ENCODE assay signal across 9 mouse cellular contexts in genomic region chr5:73854774-73855371, GRCm38 (mm10).
A peak's percentile ranks its signal among the peaks of the same experiment; 100 is the strongest.
DNase-seq lines count a peak whose midpoint lies in the region; ATAC-seq and TF ChIP-seq lines count a peak whose summit lies in the region.
"Had no signal": no experiment of that assay in that cellular context is flagged by ENCODE, and none has a peak within 500 bp of the region (broad histone marks: within the 10 kb centered on the region; RNA-seq: fewer than 3 reads in every experiment).

No protein-coding gene starts in this region.

- intact Hi-C loops in heart, adult 2 months (cut with DNase I) = loop anchor here (1.0 to 10.0 kb wide), 8 partner anchors 93 to 1302 kb away; partner anchors contain the start of gene Usp46

- no peaks in the 10 kb centered on the region for H3K27me3 ChIP-seq in heart, adult 2 months (ENCODE audit: control insufficient read depth, insufficient read depth, low read length)
- H3K27me3 ChIP-seq in heart, embryonic 12.5 days (replicated peaks) = peaks cover 4% of the 10 kb centered on the region; the same call in 1 of the 2 replicates
- H3K27me3 ChIP-seq in kidney, embryonic 14.5 days (ENCODE audit: control insufficient read depth, insufficient read depth, low read length) = no peaks in the 10 kb centered on the region

- ATAC-seq in heart, embryonic 12.5 days (ENCODE audit: insufficient number of reproducible peaks, low FRiP score) = no peak
- ATAC-seq in kidney, embryonic 14.5 days (ENCODE audit: low FRiP score, low TSS enrichment) = no peak

- no peak overlapping the region for H3K9ac ChIP-seq in heart, adult 2 months (ENCODE audit: low read depth, low read length)
- no peak overlapping the region for H3K9ac ChIP-seq in heart, embryonic 12.5 days
- no peak overlapping the region for H3K9ac ChIP-seq in kidney, embryonic 14.5 days (ENCODE audit: low read depth, low read length)

- TF ChIP-seq EP300 in heart, adult 2 months (IDR thresholded peaks at IDR 0.05; ENCODE audit: insufficient read depth, low read depth, low read length) = no peak

- H3K4me3 ChIP-seq in heart, adult 2 months = no peak overlapping the region
- H3K4me3 ChIP-seq in heart, embryonic 12.5 days = no peak overlapping the region
- H3K4me3 ChIP-seq in kidney, embryonic 14.5 days (ENCODE audit: low read length) = no peak overlapping the region

- DNase-seq in heart, adult 2 months = peak; percentile 38 to 44
- peak; percentile 82 for DNase-seq in 3T3-L1 (ENCODE audit: low read depth, low spot score)
- peak; percentile 30 to 39 for DNase-seq in cerebellum, postnatal 10 days
- no peak for DNase-seq in frontal cortex, postnatal 14 days (ENCODE audit: low spot score in 2 of 2)
- no peak for DNase-seq in B cell, adult 2 months
- DNase-seq in spleen, postnatal 36 days (ENCODE audit: low spot score in 2 of 2) = no peak

- no peak for TF ChIP-seq CTCF in heart, adult 2 months (IDR thresholded peaks at IDR 0.05)

- no peaks in the 10 kb centered on the region for H3K36me3 ChIP-seq in heart, adult 2 months (ENCODE audit: control insufficient read depth, insufficient read depth, low read length)
- no peaks in the 10 kb centered on the region for H3K36me3 ChIP-seq in heart, embryonic 12.5 days
- no peaks in the 10 kb centered on the region for H3K36me3 ChIP-seq in kidney, embryonic 14.5 days (ENCODE audit: control insufficient read depth, insufficient read depth, low read length)

- 42% methylated on average over 18 of the region's 18 CpGs for WGBS in heart, adult 2 months
- 72% methylated on average over 18 of the region's 18 CpGs for WGBS in heart, embryonic 12.5 days
- 75% methylated on average over 18 of the region's 18 CpGs for WGBS in kidney, embryonic 14.5 days

- H3K9me3 ChIP-seq in heart, embryonic 12.5 days (replicated peaks) = no peaks in the 10 kb centered on the region; the same call in 1 of the 2 replicates
- no peaks in the 10 kb centered on the region for H3K9me3 ChIP-seq in kidney, embryonic 14.5 days (ENCODE audit: control insufficient read depth, low read length)

- no peak overlapping the region for H3K4me2 ChIP-seq in heart, embryonic 12.5 days
- H3K4me2 ChIP-seq in kidney, embryonic 14.5 days (replicated peaks; ENCODE audit: low read depth, low read length) = no peak overlapping the region
- H3K4me2 ChIP-seq: liver, embryonic 11.5 days had no signal

- no peak for TF ChIP-seq POLR2A in heart, adult 2 months (IDR thresholded peaks at IDR 0.05; ENCODE audit: insufficient read depth, low read depth, low read length)

- no peaks in the 10 kb centered on the region for H3K4me1 ChIP-seq in heart, adult 2 months (ENCODE audit: control insufficient read depth, insufficient read depth, low read length)
- H3K4me1 ChIP-seq in heart, embryonic 12.5 days (replicated peaks) = peaks cover 3% of the 10 kb centered on the region; the same call in 1 of the 2 replicates
- H3K4me1 ChIP-seq in kidney, embryonic 14.5 days (ENCODE audit: control insufficient read depth, insufficient read depth, low read length) = no peaks in the 10 kb centered on the region

- no peak overlapping the region for H3K27ac ChIP-seq in heart, adult 2 months
- no peak overlapping the region for H3K27ac ChIP-seq in heart, embryonic 12.5 days (ENCODE audit: poor library complexity, severe bottlenecking)
- H3K27ac ChIP-seq in kidney, embryonic 14.5 days (ENCODE audit: low read depth, low read length) = peak overlapping the region; percentile 8; the same call in 1 of the 2 replicates

- H3K79me2 ChIP-seq in heart, adult 2 months (replicated peaks; ENCODE audit: control insufficient read depth, insufficient read depth, low read length) = no peaks in the 10 kb centered on the region

Comparison
In these comparisons a context has a peak if more than half of its experiments do, and no peak if none do; other contexts are left out.
1. DNase-seq: peak in heart, adult 2 months (2 of 2), 3T3-L1 (single experiment) and cerebellum, postnatal 10 days (2 of 2); none in frontal cortex, postnatal 14 days (0 of 2), B cell, adult 2 months (0 of 2) and spleen, postnatal 36 days (0 of 2).